Mouse (Mus musculus) adrenal gland, adult (tissue): Measurements from ENCODE around the gene Rer1.

Experiments used
- DNase-seq, 2 experiments: peaks; one replicate each; pipeline ENCODE4 v3.0.0; 2022 to 2023; ENCODE audit warnings: low spot score in 1 of 2; ENCODE audit not compliant: inconsistent age in 2 of 2

The Rer1 gene

DNA sequence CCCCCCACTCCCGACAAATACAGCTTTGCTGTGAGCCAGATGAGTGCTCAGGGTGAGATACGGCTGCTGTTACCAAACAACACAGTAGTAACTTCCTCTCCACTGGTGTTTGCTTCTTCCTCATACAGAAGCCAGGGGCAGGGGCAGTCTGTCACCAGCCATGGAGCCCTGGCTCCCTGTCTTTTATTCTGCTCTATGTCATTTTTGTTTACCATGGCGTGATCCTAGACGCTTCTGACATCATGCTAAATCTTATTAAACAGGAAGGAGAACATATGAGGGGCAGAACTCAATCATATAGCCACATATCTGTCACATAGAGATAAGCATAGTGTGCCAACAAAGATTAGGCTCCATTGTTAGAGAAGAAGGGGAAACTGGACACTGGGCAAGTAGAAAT lies 30.4 kb upstream of the Rer1 start:
- DNase-seq = no peak

DNA sequence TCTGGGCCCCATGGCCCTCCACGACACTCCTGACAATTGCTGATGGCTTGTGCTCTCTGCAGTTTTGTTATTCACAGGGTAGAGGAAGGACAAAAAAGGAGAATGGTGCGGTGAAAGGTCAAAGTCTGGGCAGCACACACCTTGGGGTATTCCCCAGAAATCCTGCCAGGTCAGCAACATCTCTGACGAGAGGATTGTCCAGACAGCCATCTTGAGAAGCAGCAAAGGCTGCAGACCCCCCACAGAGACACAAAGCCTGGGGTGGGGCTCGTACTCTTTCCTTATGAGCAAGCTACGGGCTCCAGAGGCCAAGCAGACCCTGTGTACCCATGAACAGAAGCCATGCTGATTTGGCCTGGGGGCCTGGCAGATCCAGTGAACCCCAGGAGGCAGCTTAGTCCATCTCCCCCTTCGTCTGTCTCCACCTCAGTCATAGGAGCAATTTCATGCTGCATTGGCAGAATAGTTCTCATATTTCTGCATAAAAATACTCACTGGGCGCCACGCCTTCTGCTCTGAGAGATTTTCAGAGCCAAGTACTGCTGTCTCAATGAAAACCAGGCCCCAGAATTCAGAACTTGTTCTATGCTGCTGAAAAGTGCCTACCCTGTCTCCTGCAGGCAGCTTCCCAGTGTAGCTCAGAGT lies 27.7 kb upstream of the Rer1 start:
- DNase-seq = no peak

DNA sequence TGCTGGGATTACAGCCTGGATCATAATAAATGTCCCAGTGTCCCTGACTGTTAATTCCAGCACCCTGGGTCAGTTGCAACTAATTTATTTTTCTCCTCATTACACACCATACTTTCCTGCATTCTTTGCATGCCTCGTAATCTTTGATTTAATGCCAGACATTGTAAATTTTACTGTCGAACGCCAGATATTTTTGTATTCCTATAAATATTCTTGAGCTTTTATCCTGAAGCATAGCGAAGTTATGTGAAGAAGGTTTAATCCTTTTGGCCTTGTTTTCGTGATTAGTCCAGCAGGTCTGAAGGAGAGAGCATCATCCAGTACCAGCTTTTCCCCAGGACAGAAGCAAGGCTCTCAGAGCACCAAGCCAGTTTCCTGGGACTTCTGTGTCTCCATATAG lies 23.3 kb upstream of the Rer1 start:
- DNase-seq = no peak

DNA sequence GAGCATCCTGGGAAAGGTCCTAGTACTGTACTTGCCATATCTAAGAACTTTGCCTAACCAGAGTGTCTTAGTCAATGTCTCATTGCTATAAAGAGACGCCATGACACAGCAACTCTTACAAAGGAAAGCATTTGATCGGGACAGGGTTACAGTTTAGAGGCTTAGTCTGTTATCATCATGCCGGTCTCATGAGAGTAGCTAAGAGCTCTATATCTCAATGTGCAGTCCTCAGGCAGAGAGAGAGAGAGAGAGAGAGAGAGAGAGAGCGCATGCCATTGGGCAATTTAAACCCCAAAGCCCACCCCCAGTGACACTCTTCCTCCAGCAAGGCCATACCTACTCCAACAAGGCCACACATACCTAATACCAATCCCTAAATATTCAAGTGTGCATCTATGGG lies 21.7 kb upstream of the Rer1 start:
- DNase-seq = no peak

DNA sequence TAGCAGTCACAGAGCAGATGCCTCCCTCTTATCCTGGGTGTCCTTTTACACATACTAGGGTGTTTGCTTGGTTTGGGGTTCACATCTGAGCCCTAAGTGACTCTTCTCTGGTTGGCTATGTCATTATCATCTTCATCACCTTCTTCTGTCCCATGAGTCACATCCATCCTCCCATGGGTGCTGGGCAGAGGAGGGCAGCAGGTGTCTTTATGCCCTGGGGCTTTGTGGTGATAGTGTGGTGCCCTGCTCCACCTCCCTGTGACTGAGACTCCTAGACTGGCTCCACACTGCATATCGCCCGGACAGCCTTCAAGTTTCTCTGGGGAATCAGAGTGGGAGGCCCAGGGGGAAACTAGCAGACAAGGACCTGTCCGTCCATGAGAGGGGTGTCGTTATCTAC lies 12.4 kb upstream of the Rer1 start:
- no peak for DNase-seq

DNA sequence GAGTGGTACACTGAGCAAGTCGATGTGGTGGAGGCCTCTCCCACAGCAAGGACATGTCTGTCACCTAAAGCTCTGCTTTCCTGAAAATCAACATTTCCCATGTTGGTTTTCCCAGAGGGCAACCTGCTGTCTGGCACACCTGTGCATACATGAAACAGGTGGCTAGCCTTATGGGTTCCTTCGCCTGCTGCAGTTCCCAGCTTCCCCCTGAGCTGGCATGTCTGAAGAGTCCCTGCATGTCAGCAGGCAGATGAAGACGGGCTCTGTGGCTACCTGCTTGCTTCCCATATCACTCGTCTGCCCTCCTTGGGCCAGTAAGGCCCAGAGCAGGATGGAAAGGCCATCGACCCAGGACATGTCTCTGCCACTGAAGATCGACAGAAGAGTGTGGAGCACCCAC lies 11.3 kb upstream of the Rer1 start:
- no peak for DNase-seq

DNA sequence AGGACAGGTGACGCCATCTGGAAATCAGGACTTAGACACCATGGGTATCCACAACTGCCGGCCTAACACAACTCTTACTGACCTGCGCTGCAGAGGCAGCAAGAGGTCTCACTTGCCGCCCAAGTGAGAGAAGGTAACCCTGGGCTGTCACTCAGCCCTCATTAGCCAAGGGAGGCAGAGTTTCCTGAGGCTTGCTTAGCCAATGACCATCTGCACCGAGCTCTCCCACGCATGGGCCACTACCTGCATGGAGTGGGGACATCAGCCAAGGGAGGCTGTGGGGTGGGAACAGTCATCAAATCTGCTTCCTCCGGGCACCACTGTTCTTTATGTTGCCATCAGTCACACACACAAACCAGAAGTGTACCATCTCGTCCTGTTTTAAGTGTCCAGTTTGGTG lies 9.8 kb upstream of the Rer1 start:
- DNase-seq = no peak

DNA sequence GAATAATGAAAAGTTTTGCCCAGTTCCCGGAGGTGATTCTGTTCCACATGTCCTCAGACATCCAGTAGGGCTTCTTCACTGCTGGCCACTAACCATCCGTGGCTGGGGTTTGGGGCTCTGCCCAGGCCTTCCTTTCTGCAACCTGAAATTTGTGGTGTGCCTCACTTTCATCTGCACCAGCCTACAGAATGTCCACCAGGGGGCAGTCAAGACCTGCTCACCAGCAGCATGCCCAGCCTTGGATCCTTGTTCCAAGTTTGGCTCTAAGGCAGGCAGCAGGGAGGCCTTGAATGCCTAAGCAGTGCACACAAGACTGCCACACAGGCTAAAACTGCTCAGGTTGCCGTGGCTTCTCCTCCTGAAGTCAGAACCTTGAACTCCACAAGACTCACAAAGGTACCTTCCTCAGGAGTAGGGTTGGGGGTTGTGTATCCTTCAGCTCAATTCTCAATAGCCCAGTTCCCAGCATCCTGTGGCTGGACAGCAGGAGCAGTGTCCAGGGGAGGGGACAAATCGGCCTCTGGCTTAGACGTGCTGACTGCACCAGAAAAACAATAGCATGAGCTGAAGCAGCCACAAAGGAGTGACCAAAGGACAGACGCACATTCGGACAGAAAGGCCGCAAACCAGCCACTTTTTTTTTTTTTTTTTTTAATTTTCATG lies 9.2 kb upstream of the Rer1 start:
- peak; percentile 89 to 96 for DNase-seq

DNA sequence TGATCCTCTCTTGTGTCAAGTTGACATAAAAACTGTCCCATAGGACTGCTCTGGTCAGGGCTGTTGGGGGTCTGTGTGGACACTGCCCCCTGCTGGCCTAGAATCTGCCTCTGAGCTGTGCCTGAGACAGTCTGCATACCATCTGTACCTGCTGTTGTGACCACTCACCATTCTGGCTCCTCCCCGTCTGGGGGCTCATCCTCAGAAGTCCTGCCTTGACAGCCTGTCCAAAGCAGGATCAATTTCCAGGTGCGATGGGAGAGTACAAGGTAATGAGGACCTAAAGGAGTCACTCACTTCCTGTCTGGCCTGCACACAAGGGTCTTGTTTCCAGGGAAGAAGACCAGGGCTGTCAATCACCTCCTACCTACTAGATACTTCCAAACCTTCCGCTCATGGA lies 8.4 kb upstream of the Rer1 start:
- DNase-seq = peak; percentile 44 to 78

DNA sequence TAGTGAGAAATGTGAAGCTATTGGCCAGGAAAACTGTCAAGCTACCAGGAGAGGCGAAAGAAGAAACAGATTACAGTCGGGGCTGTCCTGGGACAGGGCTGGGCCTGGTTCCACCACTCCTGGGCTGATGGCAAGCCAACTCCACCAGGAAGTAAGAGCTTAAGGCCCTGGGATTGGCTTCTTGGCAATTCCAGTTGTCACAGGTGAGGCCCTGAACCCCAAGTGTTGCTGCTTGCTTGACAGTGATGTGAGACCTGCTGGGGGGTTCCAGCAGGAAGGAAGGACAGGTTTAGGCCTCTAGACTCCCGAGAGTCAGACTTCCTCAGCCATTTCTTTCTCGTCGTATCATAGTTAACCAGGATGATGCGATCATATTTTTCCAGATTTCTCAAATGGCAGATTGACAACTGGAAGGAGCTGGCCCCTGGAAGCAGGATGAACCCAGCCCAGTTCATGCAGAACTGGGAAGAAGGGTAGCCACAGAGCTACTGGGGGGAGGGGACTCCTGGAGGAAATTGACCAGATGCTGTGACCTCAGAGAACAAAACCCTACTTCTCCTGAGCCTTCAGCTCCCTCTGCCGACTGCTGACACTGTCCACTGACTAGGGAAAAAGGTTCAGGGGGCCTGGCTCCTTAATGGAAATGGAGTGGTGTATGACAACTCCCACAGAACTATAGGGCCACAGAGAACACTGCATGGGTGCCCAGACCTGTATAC lies 7.4 kb upstream of the Rer1 start:
- no peak for DNase-seq

DNA sequence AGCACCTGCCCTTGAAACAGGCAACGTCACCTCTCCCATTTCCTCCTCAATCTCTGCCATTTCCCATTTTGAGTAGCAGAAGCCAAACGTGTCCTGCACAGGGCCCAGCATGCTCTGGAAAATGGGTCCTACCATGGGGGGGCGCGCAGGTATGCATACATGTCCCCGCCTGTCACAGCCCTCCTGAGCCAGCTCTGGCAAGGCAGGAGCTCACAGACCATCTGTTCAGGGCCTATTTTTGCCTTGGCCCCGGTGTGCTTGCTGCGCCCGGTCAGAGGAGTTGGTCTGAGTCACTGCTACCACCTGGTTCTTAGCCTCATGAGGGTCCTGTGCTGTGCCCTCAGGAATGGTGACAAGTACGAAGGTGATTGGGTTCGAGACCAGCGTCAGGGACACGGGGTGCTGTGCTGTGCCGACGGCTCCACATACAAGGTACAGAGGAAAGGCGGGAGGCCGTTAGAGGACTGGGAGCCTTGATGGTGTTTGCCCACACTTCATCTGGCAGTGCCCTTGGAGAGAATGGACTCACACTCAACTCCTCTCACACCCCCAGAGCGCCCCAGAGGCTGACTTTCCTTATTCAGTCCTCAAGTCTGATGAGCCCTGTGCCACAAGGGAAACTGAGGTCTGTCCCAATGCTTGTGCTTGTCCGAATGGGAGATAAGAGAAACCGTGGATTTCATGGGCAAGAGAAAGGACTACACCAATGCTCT lies 6.7 kb upstream of the Rer1 start:
- no peak for DNase-seq

DNA sequence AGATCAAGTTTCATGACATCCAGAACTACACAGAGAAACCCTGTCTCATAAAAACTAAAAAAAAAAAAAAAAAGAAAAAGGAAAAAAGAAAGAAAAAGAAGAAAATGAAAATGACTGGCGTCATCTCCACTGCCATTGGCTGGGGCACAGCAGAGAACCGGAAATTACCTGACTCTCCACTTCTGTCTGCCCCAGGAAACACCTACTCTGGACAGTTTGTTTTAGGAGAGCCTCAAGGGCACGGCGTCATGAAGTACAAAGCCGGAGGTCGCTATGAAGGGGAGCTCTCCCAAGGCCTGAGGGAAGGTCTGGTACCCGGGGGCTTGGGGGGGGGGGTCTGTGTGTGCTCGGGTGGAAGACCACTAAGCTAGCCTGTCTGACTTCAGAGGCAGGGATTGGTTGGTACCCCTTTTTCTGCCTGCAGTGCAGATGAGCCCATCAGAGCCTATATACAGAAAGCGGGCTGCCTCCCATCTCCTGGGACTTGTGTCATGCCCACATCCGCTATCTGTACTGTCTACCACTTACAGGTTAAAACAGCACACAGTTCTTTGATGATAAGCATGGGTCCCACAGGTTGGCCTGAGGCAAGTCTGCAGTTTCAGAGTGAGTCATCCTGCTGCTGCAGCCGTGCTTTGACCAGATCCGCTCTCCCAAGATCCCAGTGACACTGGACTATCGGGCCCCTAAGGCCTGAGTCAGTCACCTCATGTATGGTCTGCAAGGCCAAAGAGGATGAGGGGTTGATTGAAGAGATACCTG lies 4.7 kb upstream of the Rer1 start:
- no peak for DNase-seq

DNA sequence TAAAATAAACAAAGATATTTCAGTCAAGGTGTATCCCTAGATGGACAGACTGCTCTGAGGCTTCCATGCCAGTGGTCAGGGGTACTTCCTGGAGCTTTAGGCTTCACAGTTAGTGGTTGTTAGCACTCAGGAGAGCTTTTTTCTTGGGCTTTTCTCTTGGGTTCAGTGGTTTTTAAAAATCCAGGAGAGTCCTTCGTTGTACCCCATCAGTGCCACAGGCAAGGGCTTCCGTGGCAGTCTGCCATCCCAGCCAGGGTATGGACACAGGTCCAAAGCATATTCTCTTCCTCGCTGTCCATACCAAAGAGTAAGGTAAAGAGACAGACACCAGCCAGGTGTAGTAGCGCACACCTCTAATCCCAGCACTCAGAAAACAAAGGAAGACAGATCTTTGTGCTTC lies 4.0 kb upstream of the Rer1 start:
- no peak for DNase-seq

DNA sequence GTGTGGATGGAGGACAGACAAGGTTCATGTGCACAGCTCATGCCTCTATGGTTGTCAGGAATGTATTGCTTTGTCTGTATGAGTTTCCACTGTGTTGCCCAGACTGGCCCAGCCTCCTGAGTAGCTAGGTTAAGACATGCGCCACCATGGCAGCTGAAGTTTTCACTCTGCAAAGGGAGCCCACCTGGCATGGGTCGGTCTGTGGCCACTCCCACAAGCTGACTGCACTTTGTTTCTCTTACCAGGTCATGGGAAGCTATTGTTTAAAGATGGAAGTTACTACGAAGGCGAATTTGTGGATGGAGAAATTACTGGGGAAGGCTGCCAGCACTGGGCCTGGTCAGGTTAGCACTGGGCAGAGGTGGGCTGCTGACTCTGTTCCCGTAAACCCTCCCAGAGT lies 3.1 kb upstream of the Rer1 start:
- DNase-seq = no peak

DNA sequence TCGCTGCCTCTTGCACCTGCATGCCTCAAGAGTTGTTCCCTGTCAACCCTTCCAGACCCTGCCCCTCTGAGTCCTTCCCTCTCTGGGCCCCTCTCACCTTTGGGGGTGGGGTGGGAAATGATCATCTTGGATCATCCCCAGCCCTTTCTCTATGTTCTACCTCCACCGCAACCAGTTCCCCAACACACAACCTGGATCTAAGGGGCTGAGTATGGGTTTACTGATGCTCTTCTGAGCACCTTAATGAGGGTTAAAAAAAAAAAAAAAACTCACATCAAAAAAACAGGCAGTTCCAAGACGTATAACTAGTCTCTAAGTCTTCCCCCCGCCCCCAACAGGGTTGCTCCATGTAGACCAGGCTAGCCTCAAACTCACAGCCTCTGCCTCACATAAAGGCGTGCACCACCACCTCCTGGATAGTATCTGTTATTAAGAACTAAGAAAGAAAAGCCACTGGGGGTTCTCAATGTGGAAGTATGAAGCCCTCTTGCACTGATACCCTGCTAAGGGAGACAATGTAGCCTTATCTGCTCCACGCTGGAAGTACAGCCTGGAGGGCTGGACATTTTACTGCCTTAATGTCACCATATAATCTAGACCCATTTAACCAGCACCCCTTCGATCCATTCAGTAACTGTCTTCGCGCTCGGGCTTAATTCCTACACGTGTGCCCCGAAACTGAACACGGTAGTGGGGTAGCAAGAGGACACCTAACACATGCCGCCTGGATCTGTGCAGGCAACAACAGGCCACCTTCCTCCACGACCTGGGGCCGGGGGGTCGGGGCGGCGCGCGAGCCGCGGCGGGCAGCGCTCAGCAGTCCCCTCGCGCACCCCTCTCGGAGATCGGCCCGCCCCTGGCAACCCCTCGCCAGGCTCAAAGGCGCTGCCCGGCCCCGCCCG lies 725 bp downstream of the Rer1 start:
- DNase-seq = no peak

DNA sequence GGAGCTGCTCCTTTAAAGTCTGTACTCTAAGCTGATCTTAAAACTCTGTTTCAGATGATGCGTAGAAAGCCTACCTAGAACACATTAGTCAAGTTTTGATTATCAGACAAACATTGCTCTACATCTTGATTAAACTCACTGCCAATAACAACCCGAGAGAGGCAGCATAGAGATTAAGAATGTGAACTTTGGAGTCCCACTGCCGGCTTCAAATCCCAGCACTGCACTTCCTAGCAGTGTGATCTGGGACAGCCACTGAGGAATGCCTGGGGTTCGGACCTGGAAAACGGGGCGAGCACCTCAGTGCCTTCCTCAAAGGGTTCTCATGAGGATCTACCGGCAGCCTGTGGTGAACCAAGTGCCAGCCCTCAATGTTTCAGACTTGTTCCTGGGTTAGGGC lies 1.8 kb downstream of the Rer1 start:
- DNase-seq = no peak

DNA sequence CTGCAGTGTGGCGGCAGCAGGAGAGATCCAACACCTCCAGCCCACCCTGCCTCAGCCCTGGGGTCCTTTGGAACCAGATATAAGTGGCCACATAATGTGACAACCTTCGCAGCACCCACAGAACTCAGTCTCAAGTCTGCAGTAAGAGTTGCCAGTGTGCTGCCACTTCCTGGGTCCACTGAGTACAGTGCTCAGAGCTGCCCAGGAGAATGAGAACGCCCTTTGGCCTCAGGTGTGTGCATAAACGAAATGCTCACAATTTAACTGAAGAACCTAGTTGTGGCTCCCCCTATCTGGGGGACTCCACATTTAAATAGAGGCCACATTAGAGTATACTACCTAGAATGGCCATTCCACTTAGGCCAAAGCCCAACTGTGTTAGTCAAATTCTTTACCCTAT lies 2.6 kb downstream of the Rer1 start:
- no peak for DNase-seq

DNA sequence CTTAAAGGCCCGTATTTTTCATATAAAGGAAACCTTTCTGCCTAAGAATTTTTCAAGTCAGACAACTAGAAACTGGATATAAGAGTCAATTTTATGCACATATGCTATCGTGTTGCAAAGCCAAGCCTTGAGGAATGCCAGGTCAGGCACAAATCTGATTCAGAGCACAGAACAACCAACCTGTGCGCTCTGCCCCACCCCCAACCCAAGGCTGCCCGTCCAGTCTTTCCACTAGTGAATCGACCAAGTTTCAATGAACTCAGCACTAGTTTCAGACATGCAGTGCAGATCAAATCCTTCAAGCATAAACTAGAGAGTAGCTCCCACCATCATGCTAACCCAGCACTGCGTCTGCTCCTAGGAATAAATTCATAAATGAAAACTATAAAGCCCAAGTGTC lies 6.5 kb downstream of the Rer1 start:
- peak in 1 of 2 experiments; percentile 22 for DNase-seq

DNA sequence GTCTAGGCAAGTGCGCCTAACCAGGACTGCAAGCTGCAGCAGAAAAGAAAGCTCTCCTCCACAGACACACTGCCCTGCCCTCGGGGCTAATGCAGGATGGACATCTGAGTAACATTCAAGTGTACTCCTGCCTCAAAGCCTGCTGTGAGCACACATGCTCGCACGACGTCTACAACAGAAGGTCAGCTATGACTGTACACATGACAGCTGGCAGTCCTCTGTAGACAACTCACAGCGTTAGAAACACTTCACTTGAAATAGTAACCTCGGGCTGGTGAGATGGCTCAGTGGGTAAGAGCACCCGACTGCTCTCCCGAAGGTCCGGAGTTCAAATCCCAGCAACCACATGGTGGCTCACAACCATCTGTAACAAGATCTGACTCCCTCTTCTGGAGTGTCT lies 7.4 kb downstream of the Rer1 start:
- DNase-seq = peak; percentile 49 to 83

DNA sequence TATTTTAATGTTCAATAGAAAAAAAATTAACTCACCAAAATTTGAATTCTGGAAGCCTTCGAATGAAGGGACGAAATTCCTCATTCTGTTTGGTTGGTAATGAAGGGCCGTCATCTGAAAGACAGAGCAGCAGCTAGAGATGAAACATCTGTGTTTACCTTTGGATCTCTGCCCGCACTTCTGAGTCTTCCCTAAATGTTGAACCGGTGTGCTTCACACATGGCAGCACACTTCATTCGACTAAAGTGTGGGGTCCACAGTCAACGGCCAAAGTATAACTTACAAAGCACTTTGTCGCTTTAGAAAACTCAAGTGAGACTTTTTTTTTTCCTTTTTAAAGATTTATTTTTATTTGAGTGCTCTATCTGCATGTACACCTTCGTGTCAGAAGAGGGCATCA lies 9.5 kb downstream of the Rer1 start:
- no peak for DNase-seq
